Mouse (Mus musculus): Measurements from ENCODE around the gene Hoxc11. TPM values are rescaled to one million over a fixed set of nuclear protein-coding genes. Genes with fewer than 3 reads are reported as not detected.

Hoxc11 gene
- polyA plus RNA-seq, 1 experiment from 2014 or later, result 0.14 TPM

DNA sequence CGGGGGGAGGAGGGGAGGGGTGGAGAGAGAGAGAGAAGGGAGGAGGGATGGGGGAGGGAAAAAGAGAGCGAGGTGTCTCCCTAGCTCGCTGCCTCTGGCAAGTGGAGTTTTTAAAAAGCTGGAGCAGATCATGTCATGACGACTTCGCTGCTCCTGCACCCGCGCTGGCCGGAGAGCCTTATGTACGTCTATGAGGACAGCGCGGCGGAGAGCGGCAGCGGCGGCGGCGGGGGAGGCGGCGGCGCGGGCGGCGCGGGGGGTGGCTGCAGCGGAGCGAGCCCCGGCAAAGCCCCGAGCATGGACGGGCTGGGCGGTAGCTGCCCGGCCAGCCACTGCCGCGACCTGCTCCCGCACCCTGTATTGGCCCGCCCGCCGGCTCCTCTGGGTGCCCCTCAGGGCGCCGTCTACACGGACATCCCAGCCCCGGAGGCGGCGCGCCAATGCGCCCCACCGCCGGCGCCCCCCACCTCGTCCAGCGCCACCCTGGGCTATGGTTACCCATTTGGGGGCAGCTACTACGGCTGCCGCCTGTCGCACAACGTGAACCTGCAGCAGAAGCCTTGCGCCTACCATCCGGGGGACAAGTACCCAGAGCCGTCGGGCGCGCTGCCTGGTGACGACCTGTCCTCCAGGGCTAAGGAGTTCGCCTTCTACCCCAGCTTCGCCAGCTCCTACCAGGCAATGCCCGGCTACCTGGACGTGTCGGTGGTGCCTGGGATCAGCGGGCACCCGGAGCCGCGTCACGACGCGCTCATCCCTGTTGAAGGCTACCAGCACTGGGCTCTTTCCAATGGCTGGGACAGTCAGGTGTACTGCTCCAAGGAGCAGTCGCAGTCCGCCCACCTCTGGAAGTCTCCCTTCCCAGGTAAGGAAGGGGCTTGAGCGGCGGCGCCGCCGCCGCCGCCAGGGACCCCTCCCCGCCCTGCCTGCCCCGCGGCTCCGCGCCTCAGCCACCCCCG is 32.9 kb upstream of the Hoxc11 start, which contains the start of gene Hoxc13:
Gene Hoxc13 (plus strand): TSS at position 51 of the 959 bp plus-strand sequence.
- Histone ChIP-seq H3K27ac (no peak within 1 kb of the TSS), H3K4me3 (replicated peaks) (peak within 1 kb of the TSS; percentile 20), H3K36me3 (no peaks in the 10 kb centered on the region), H3K9me3 (no peaks in the 10 kb centered on the region), H3K4me2 (peak within 1 kb of the TSS; percentile 37), H3K27me3 (replicated peaks) (peaks cover 96% of the 10 kb centered on the region), H3K4me1 (peaks cover 15% of the 10 kb centered on the region; the same call in 1 of the 2 replicates), H3K9ac (no peak within 1 kb of the TSS)
- 1% methylated on average over 63 of the region's 88 CpGs for WGBS
- no peak for ATAC-seq (ENCODE audit: insufficient read depth, low FRiP score, low read depth)

DNA sequence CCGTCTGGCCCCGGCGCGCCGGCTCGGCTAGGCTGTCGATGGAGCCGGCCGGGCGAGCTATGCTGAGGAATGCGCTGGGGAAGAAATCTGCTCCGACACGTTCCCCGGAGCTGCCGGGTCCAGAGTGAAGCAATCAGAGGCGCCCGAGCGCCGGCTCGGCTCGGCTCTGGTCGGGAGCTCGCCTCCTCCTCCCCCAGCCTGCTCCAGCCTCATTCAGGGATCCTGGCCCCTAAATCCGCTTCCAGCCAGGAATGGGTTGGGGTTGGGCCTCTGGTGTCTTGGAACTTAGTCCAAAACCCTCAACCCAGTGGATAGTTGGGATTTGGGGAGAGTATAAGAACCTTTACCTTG is 32.2 kb upstream of the Hoxc11 start:
- H3K27ac ChIP-seq, result no peak overlapping the region
- H3K27me3 ChIP-seq (replicated peaks), result peaks cover 94% of the 10 kb centered on the region
- no peaks in the 10 kb centered on the region for H3K36me3 ChIP-seq
- no peak overlapping the region for H3K9ac ChIP-seq
- H3K4me2 ChIP-seq, result no peak overlapping the region
- WGBS, result under 1% methylated on average over 24 of the region's 24 CpGs
- H3K4me1 ChIP-seq, result peaks cover 15% of the 10 kb centered on the region; the same call in 1 of the 2 replicates
- 0 out of 2 replicates have a peak overlapping the region, but pooled peaks have one; percentile 6 for H3K4me3 ChIP-seq (replicated peaks)
- H3K9me3 ChIP-seq, result no peaks in the 10 kb centered on the region
- no peak; the same call in 1 of the 2 replicates for ATAC-seq (ENCODE audit: insufficient read depth, low FRiP score, low read depth)

- no peak overlapping the region for H3K4me3 ChIP-seq (replicated peaks)
- no peak overlapping the region for H3K27ac ChIP-seq
- no peak overlapping the region for H3K9ac ChIP-seq
- no peak for ATAC-seq (ENCODE audit: insufficient read depth, low FRiP score, low read depth)
- H3K36me3 ChIP-seq, result no peaks in the 10 kb centered on the region
- peaks cover 15% of the 10 kb centered on the region; the same call in 1 of the 2 replicates for H3K4me1 ChIP-seq
- 16% methylated on average over 6 of the region's 6 CpGs for WGBS
- no peak overlapping the region for H3K4me2 ChIP-seq
- peaks cover 94% of the 10 kb centered on the region for H3K27me3 ChIP-seq (replicated peaks)
- H3K9me3 ChIP-seq, result no peaks in the 10 kb centered on the region
Observed at GRCm38 (mm10) chr15:102922636-102923500, 31.4 kb upstream of the Hoxc11 start.

DNA sequence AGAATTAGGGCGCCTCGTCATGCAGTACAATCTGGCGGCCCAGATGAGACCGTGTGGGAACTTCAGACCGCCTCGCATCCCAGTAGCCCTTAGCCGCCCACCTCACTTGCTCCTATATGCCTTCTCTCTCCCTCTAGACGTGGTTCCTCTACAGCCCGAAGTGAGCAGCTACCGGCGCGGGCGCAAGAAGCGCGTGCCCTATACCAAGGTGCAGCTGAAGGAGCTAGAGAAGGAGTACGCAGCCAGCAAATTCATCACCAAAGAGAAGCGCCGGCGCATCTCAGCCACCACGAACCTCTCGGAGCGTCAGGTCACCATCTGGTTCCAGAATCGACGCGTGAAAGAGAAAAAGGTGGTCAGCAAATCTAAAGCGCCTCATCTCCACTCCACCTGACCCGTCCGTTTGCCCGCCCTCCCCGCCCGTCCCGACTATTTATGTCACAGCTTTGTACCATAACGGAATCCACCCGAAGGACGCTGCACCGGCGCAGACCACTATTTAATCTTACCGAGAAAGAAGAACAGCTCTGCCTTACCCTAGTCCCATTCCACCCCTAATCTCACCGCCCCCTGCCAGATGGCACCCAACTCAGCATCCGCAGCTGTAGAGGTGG is 27.1 kb upstream of the Hoxc11 start:
- H3K4me1 ChIP-seq, result no peaks in the 10 kb centered on the region
- no peak overlapping the region for H3K27ac ChIP-seq
- no peak overlapping the region for H3K9ac ChIP-seq
- no peak for ATAC-seq (ENCODE audit: insufficient read depth, low FRiP score, low read depth)
- no peak overlapping the region for H3K4me3 ChIP-seq (replicated peaks)
- H3K9me3 ChIP-seq, result no peaks in the 10 kb centered on the region
- no peaks in the 10 kb centered on the region for H3K36me3 ChIP-seq
- H3K27me3 ChIP-seq (replicated peaks), result peaks cover 95% of the 10 kb centered on the region
- H3K4me2 ChIP-seq, result no peak overlapping the region
- WGBS, result 1% methylated on average over 40 of the region's 40 CpGs

- H3K4me2 ChIP-seq, result no peak overlapping the region
- no peaks in the 10 kb centered on the region for H3K4me1 ChIP-seq
- peaks cover 100% of the 10 kb centered on the region for H3K27me3 ChIP-seq (replicated peaks)
- no peaks in the 10 kb centered on the region for H3K9me3 ChIP-seq
- H3K36me3 ChIP-seq, result no peaks in the 10 kb centered on the region
- no peak for ATAC-seq (ENCODE audit: insufficient read depth, low FRiP score, low read depth)
- WGBS, result 1% methylated on average over 23 of the region's 23 CpGs
- H3K4me3 ChIP-seq (replicated peaks), result no peak overlapping the region
- H3K27ac ChIP-seq, result no peak overlapping the region
- no peak overlapping the region for H3K9ac ChIP-seq
Observed at GRCm38 (mm10) chr15:102931706-102932358, 22.4 kb upstream of the Hoxc11 start.

DNA sequence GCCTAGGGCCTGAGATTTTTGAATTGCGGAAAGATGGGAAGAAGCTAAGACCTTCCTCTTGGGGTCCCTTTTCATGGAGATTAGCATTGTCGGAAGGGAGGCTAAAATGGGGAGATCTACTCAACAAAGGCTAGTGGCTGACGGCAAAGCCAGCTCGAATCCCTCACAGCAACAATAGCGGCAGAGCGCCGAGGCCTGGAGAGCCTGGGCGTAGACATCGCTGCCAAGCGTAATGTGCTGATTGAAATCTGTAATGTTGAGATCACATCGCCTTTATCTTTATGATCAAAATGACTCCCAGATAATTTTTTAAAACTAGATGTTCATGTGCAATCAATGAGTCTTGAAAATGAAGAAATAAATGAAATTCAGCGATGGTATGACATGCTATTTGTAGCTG is 19.8 kb upstream of the Hoxc11 start:
- no peak overlapping the region for H3K9ac ChIP-seq
- no peak overlapping the region for H3K27ac ChIP-seq
- H3K27me3 ChIP-seq (replicated peaks), result peaks cover 99% of the 10 kb centered on the region
- H3K36me3 ChIP-seq, result no peaks in the 10 kb centered on the region
- no peak overlapping the region for H3K4me3 ChIP-seq (replicated peaks)
- H3K9me3 ChIP-seq, result no peaks in the 10 kb centered on the region
- peaks cover 3% of the 10 kb centered on the region; the same call in 1 of the 2 replicates for H3K4me1 ChIP-seq
- no peak for ATAC-seq (ENCODE audit: insufficient read depth, low FRiP score, low read depth)
- 4% methylated on average over 12 of the region's 12 CpGs for WGBS
- no peak overlapping the region for H3K4me2 ChIP-seq

- Histone ChIP-seq H3K9me3 (no peaks in the 10 kb centered on the region), H3K9ac (no peak overlapping the region), H3K27ac (no peak overlapping the region), H3K4me2 (no peak overlapping the region), H3K27me3 (replicated peaks) (peaks cover 99% of the 10 kb centered on the region), H3K36me3 (no peaks in the 10 kb centered on the region), H3K4me1 (peaks cover 3% of the 10 kb centered on the region; the same call in 1 of the 2 replicates), H3K4me3 (replicated peaks) (peak overlapping the region; percentile 3; the same call in 1 of the 2 replicates)
- WGBS, result under 1% methylated on average over 27 of the region's 27 CpGs
- ATAC-seq (ENCODE audit: insufficient read depth, low FRiP score, low read depth), result no peak
Observed at GRCm38 (mm10) chr15:102934897-102935296, 19.3 kb upstream of the Hoxc11 start.

DNA sequence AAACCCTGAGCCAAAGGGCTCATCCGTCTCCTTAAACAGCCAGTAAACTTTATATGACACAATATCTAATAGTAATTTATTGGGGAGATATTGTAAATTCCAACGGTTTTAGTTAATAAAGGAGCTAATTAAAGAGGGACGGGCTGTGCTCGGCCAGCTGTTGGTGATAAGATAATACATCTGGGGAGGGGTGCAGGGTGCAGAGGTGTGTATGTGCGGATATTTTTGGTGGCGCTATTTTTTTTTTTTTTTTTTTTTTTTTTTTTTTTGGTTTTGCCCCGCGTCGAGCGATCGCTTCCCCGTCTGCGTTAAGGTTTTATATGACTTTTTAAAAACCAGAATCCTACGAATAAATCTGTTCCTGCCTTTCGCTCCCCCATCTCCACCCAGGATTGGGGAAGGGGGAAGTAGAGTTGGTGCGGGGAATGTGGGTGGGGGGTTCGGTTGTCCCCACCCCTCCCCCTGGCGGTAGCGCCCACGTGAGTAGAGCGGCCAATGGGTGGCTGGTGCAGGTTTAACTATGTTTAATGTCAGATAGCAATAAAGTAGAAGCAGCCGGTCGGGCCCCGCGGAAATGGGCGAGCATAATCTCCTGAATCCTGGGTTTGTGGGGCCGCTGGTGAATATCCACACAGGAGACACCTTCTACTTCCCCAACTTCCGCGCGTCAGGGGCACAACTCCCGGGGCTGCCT is 17.8 kb upstream of the Hoxc11 start, which contains the start of gene Hoxc12:
Gene Hoxc12 (plus strand): TSS at position 479 of the 694 bp plus-strand sequence.
- H3K36me3 ChIP-seq, result no peaks in the 10 kb centered on the region
- no peak within 1 kb of the TSS for H3K9ac ChIP-seq
- H3K4me2 ChIP-seq, result no peak within 1 kb of the TSS
- H3K4me1 ChIP-seq, result peaks cover 3% of the 10 kb centered on the region; the same call in 1 of the 2 replicates
- no peak for ATAC-seq (ENCODE audit: insufficient read depth, low FRiP score, low read depth)
- no peak within 1 kb of the TSS for H3K27ac ChIP-seq
- WGBS, result 1% methylated on average over 31 of the region's 31 CpGs
- no peaks in the 10 kb centered on the region for H3K9me3 ChIP-seq
- peaks cover 99% of the 10 kb centered on the region for H3K27me3 ChIP-seq (replicated peaks)
- H3K4me3 ChIP-seq (replicated peaks), result no peak within 1 kb of the TSS

GRCm38 (mm10) chr15:102937036-102937666 is 17.1 kb upstream of the Hoxc11 start:
- Histone ChIP-seq H3K27ac (no peak overlapping the region), H3K36me3 (no peaks in the 10 kb centered on the region), H3K4me2 (no peak overlapping the region), H3K9ac (no peak overlapping the region), H3K27me3 (replicated peaks) (peaks cover 99% of the 10 kb centered on the region), H3K4me3 (replicated peaks) (no peak overlapping the region), H3K4me1 (peaks cover 3% of the 10 kb centered on the region; the same call in 1 of the 2 replicates), H3K9me3 (no peaks in the 10 kb centered on the region)
- WGBS, result under 1% methylated on average over 50 of the region's 50 CpGs
- ATAC-seq (ENCODE audit: insufficient read depth, low FRiP score, low read depth), result no peak
